Mouse (Mus musculus): ENCODE data around the gene Ddx23. TPM values are rescaled to one million over a fixed set of nuclear protein-coding genes. Genes with fewer than 3 reads are reported as not detected.

Ddx23 gene
- polyA plus RNA-seq, 1 experiment = 59.7 TPM

DNA sequence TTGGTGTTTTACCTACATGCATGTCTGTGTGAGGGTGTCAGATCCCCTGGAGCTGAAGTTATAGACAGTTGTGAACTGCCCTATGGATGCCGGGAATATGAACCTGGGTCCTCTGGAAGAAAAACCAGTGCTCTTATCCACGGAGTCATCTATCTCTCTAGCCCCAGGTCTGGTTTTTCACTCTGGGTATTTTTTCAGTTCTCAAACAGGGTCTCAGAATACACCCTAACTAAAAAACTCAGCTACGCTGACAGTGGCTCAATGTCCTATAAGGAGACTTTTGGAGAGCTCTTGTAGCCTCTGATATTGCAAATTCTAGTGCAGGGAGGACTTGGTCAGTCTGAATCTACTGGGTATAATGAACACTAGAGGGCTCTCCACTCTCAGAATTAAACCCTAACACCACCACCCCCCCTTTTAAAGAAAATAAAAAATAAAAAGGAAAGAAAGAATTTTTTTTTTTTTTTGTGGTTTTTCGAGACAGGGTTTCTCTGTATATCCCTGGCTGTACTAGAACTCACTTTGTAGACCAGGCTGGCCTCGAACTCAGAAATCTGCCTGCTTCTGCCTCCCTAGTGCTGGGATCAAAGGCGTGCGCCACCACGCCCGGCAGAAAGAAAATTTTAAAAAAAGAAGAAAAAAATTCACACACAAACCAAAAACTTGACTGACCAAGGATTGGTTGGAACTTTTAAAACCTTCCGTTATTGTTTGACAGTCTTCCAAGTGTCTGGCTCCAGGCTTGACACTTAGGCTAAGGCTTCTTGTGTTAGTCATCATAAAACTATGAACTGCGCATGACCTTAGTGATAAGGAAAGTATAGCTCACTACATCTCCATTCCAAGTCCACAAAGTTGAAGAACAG is 1.6 kb upstream of the Ddx23 start:
- DNase-seq = no peak
- 63% methylated on average over 11 of the region's 11 CpGs for WGBS

DNA sequence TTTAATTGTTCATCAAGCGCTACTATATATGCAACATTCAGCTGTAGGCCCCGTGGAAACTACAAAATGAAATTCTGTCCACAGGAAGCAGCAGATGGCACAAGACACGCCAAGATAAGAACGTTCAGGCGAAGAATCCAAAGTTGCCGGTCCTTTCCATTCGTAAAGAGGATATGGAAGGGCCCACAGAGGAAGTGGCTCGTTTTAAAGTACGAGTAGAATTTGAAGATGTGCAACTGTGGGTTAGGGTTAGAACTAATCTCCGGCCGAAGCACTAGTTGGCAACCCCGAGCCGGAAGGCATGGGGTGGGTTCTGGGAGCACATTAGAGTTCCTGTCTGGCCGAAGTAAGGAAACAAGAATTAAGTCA is 512 bp downstream of the Ddx23 start:
- Histone ChIP-seq H3K27ac (ENCODE audit: control insufficient read depth, insufficient read depth, low read length) (peak overlapping the region; percentile 39), H3K27me3 (ENCODE audit: control insufficient read depth, insufficient read depth, low read length) (no peaks in the 10 kb centered on the region), H3K4me3 (ENCODE audit: control insufficient read depth, insufficient read depth, low read length) (peak overlapping the region; percentile 82), H3K36me3 (ENCODE audit: control insufficient read depth, insufficient read depth, low read length) (peaks cover 15% of the 10 kb centered on the region), H3K4me1 (replicated peaks; ENCODE audit: control insufficient read depth, insufficient read depth, low read length) (peaks cover 6% of the 10 kb centered on the region; the same call in 1 of the 2 replicates)
- under 1% methylated on average over 14 of the region's 14 CpGs for WGBS
- DNase-seq = no peak
- TF ChIP-seq POLR2A (IDR thresholded peaks at IDR 0.05; ENCODE audit: control insufficient read depth, extremely low read depth, insufficient read depth, low read length, poor library complexity) (no peak), CTCF (IDR thresholded peaks at IDR 0.05; ENCODE audit: borderline replicate concordance, control insufficient read depth, extremely low read depth, insufficient read depth, low read length, poor library complexity) (no peak)

More for the DNA sequence above, 1.6 kb upstream of the Ddx23 start:
- TF ChIP-seq CTCF (IDR thresholded peaks at IDR 0.05; ENCODE audit: borderline replicate concordance, control insufficient read depth, extremely low read depth, insufficient read depth, low read length, poor library complexity) = no peak
- TF ChIP-seq POLR2A (IDR thresholded peaks at IDR 0.05; ENCODE audit: control insufficient read depth, extremely low read depth, insufficient read depth, low read length, poor library complexity) = no peak
- no peaks in the 10 kb centered on the region for H3K27me3 ChIP-seq (ENCODE audit: control insufficient read depth, insufficient read depth, low read length)
- H3K4me1 ChIP-seq (replicated peaks; ENCODE audit: control insufficient read depth, insufficient read depth, low read length) = peaks cover 6% of the 10 kb centered on the region; the same call in 1 of the 2 replicates
- H3K36me3 ChIP-seq (ENCODE audit: control insufficient read depth, insufficient read depth, low read length) = no peaks in the 10 kb centered on the region
- no peak overlapping the region for H3K27ac ChIP-seq (ENCODE audit: control insufficient read depth, insufficient read depth, low read length)
- no peak overlapping the region for H3K4me3 ChIP-seq (ENCODE audit: control insufficient read depth, insufficient read depth, low read length)

DNA sequence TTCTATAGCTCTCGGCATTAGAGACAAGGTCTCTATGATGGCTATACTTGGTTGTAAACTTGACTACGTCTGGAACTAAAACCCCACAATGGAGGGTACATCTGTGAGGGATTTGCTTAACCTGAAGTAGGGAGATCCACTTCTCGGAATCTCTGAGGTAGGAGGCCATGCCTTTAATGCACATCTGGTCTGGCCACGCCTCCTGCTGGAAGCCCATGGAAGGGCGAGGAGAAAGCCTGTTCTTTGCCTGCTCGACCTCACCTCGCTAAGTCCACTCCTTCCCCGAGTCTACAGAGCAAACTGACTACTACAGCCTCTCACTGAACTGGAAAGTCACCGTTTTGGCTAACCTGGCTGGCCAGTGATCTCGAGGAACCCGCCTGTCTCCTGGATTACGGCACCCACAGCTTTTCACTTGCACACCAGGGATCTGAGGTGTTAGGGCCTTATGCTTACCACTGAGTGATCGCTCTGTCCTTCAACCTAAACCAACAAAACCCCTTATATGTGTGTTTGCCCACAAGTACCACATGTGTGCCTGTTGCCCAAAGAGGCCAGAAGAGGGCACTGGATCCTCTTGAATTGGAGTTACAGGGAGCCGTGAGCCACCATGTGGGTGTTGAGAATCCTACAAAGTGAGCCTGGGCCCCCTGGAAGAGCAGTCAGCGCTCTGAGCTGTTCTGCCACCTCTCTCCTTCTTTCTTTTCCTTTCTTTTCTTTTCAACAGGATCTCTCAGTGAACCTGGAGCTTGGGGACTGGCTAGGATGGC is 5.5 kb downstream of the Ddx23 start:
- no peaks in the 10 kb centered on the region for H3K27me3 ChIP-seq (ENCODE audit: control insufficient read depth, insufficient read depth, low read length)
- no peak for TF ChIP-seq POLR2A (IDR thresholded peaks at IDR 0.05; ENCODE audit: control insufficient read depth, extremely low read depth, insufficient read depth, low read length, poor library complexity)
- no peak for TF ChIP-seq CTCF (IDR thresholded peaks at IDR 0.05; ENCODE audit: borderline replicate concordance, control insufficient read depth, extremely low read depth, insufficient read depth, low read length, poor library complexity)
- no peak for DNase-seq
- H3K36me3 ChIP-seq (ENCODE audit: control insufficient read depth, insufficient read depth, low read length) = peaks cover 60% of the 10 kb centered on the region
- H3K4me3 ChIP-seq (ENCODE audit: control insufficient read depth, insufficient read depth, low read length) = no peak overlapping the region
- peaks cover 6% of the 10 kb centered on the region; the same call in 1 of the 2 replicates for H3K4me1 ChIP-seq (replicated peaks; ENCODE audit: control insufficient read depth, insufficient read depth, low read length)
- 92% methylated on average over 15 of the region's 15 CpGs for WGBS
- no peak overlapping the region for H3K27ac ChIP-seq (ENCODE audit: control insufficient read depth, insufficient read depth, low read length)

DNA sequence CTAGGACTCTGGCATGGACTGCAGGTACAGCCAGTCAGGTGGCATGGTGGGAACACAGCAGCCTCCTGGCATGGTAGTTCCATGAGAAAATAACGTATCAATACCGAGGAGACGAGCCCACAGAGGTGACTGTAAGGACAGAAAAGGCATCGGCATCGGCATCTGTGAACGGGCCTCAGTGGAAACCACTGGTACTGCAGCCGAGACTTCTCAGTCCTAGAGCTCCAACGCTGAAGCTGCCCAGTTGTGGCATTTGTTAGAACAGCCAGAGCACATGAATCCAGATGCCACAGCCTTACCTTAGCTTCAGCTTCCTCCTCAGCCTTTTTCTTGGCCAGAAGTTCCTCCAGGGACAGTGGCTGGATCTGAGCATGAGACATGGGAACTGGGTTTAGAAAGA is 10.5 kb downstream of the Ddx23 start:
- TF ChIP-seq POLR2A (IDR thresholded peaks at IDR 0.05; ENCODE audit: control insufficient read depth, extremely low read depth, insufficient read depth, low read length, poor library complexity) (no peak), CTCF (IDR thresholded peaks at IDR 0.05; ENCODE audit: borderline replicate concordance, control insufficient read depth, extremely low read depth, insufficient read depth, low read length, poor library complexity) (no peak)
- no peak for DNase-seq
- H3K27ac ChIP-seq (ENCODE audit: control insufficient read depth, insufficient read depth, low read length) = no peak overlapping the region
- H3K27me3 ChIP-seq (ENCODE audit: control insufficient read depth, insufficient read depth, low read length) = no peaks in the 10 kb centered on the region
- WGBS = over 99% methylated on average over 8 of the region's 8 CpGs
- no peaks in the 10 kb centered on the region for H3K4me1 ChIP-seq (replicated peaks; ENCODE audit: control insufficient read depth, insufficient read depth, low read length)
- no peak overlapping the region for H3K4me3 ChIP-seq (ENCODE audit: control insufficient read depth, insufficient read depth, low read length)
- peaks cover 94% of the 10 kb centered on the region for H3K36me3 ChIP-seq (ENCODE audit: control insufficient read depth, insufficient read depth, low read length)

DNA sequence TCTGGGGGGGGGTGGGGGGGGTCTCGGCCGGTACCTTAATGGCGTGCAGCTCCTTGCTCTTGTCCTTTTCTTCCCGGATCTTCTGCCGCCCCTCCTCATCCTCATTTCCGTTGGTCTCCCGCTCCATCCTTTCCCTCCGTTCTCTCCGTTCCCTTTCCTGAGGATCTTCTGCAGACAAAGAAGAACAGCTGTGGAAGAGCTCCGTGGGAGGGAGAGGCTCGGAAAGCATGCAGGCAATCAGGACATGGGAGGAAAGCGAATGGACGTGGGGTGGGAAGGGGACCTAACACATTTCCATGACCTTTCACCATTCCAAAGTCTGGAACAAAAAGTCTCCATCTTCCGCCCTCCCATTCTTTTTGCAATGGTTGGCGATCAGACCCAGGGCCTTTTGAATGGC is 11.3 kb downstream of the Ddx23 start:
- WGBS = 95% methylated on average over 15 of the region's 15 CpGs

DNA sequence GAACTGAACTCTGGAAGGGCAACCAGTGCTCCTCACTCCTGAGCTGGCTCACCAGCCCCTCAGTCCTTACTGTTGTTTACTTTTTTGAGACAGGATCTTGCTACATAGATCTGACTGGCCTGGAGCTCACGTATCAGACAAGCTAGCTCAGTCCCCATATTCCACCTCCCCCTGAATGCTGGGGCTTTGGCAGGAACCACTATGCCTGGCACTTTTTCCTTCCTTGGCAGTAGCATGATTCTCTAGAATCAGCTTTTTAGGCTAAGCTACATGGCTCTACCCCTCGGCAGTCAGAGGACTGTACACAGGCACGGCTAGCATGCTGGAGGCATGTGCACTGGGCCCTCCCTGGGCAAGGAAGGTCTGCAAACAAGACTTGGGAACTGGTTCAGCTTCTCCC is 14.6 kb downstream of the Ddx23 start:
- no peaks in the 10 kb centered on the region for H3K27me3 ChIP-seq (ENCODE audit: control insufficient read depth, insufficient read depth, low read length)
- H3K4me3 ChIP-seq (ENCODE audit: control insufficient read depth, insufficient read depth, low read length) = no peak overlapping the region
- peaks cover 84% of the 10 kb centered on the region for H3K36me3 ChIP-seq (ENCODE audit: control insufficient read depth, insufficient read depth, low read length)
- DNase-seq = no peak
- H3K4me1 ChIP-seq (replicated peaks; ENCODE audit: control insufficient read depth, insufficient read depth, low read length) = no peaks in the 10 kb centered on the region
- no peak for TF ChIP-seq CTCF (IDR thresholded peaks at IDR 0.05; ENCODE audit: borderline replicate concordance, control insufficient read depth, extremely low read depth, insufficient read depth, low read length, poor library complexity)
- no peak for TF ChIP-seq POLR2A (IDR thresholded peaks at IDR 0.05; ENCODE audit: control insufficient read depth, extremely low read depth, insufficient read depth, low read length, poor library complexity)
- 97% methylated on average over 3 of the region's 3 CpGs for WGBS
- no peak overlapping the region for H3K27ac ChIP-seq (ENCODE audit: control insufficient read depth, insufficient read depth, low read length)

More for the DNA sequence above, 11.3 kb downstream of the Ddx23 start:
- TF ChIP-seq POLR2A (IDR thresholded peaks at IDR 0.05; ENCODE audit: control insufficient read depth, extremely low read depth, insufficient read depth, low read length, poor library complexity) = no peak
- TF ChIP-seq CTCF (IDR thresholded peaks at IDR 0.05; ENCODE audit: borderline replicate concordance, control insufficient read depth, extremely low read depth, insufficient read depth, low read length, poor library complexity) = no peak
- no peak for DNase-seq
- Histone ChIP-seq H3K4me1 (replicated peaks; ENCODE audit: control insufficient read depth, insufficient read depth, low read length) (no peaks in the 10 kb centered on the region), H3K36me3 (ENCODE audit: control insufficient read depth, insufficient read depth, low read length) (peaks cover 94% of the 10 kb centered on the region), H3K27ac (ENCODE audit: control insufficient read depth, insufficient read depth, low read length) (no peak overlapping the region), H3K27me3 (ENCODE audit: control insufficient read depth, insufficient read depth, low read length) (no peaks in the 10 kb centered on the region), H3K4me3 (ENCODE audit: control insufficient read depth, insufficient read depth, low read length) (no peak overlapping the region)

Measured in thymus, adult 2 months (tissue).